Mouse (Mus musculus): ENCODE measurements around the gene Sema4d. TPM values are rescaled to one million over a fixed set of nuclear protein-coding genes. Genes with fewer than 3 reads are reported as not detected.

Gene Sema4d
- polyA plus RNA-seq, 1 experiment from 2014 or later: 6.7 TPM

DNA sequence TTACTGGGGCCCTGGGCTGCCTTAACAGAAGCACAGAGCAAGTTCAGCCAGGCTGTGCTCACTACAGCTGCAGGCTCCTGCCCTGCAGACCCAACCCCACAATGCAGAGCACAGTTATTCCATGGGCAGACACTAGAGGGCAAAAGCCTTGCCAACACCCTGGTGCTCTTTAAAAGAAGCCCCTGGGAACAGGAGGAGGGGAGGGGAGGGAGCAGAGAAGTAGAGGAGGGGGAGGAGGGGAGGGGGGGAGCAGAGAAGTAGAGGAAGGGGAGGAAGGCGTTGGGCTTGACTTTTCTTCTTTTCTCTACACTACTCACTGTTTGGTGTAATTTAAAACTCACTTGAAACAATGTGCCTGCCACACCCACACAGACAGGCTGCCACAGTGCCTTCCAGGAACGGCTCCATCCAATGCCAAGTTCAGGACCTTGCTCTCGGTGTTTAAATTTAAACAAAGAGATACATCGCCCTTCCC is 63.6 kb downstream of the Sema4d start:
- Histone ChIP-seq H3K27ac (replicated peaks) (0 out of 2 replicates have a peak overlapping the region, but pooled peaks have one; percentile 2), H3K9me3 (ENCODE audit: control insufficient read depth, low read length) (no peaks in the 10 kb centered on the region), H3K4me2 (replicated peaks; ENCODE audit: low read depth) (no peak overlapping the region), H3K27me3 (ENCODE audit: control insufficient read depth, insufficient read depth, low read length) (no peaks in the 10 kb centered on the region), H3K36me3 (ENCODE audit: control insufficient read depth, insufficient read depth, low read length) (no peaks in the 10 kb centered on the region), H3K4me1 (replicated peaks; ENCODE audit: control insufficient read depth, insufficient read depth) (peaks cover 3% of the 10 kb centered on the region; the same call in 1 of the 2 replicates), H3K9ac (ENCODE audit: low read length) (no peak overlapping the region), H3K4me3 (ENCODE audit: low read depth, low read length) (no peak overlapping the region)
- peak; percentile 56 for TF ChIP-seq CTCF (IDR thresholded peaks at IDR 0.05; ENCODE audit: low read depth)
- no peak for TF ChIP-seq EP300 (optimal IDR thresholded peaks at IDR 0.05)
- WGBS: 3% methylated on average over 4 of the region's 4 CpGs
- peak; percentile 25 for DNase-seq (ENCODE audit: low spot score)
- no peak for ATAC-seq (ENCODE audit: low FRiP score, low TSS enrichment)

DNA sequence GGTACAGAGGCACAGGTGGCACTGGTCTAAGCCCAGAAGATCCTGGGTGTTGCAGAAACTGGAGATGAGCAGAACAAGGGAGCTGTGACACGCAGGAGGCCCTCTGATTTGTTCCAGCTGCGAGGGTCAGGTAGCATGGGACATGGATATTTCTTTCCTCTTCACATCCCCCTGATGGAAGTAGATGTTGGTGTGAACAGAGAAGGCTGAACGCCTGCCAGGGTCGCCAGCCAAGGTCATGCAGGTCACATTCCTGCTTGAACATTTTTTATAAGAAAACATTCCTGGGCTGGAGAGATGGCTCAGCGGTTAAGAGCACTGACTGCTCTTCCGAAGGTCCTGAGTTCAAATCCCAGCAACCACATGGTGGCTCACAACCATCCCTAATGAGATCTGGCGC is 66.2 kb downstream of the Sema4d start:
- Histone ChIP-seq H3K27me3 (ENCODE audit: control insufficient read depth, insufficient read depth, low read length) (no peaks in the 10 kb centered on the region), H3K27ac (replicated peaks) (no peak overlapping the region), H3K9me3 (ENCODE audit: control insufficient read depth, low read length) (no peaks in the 10 kb centered on the region), H3K4me2 (replicated peaks; ENCODE audit: low read depth) (no peak overlapping the region), H3K4me1 (replicated peaks; ENCODE audit: control insufficient read depth, insufficient read depth) (peaks cover 3% of the 10 kb centered on the region; the same call in 1 of the 2 replicates), H3K9ac (ENCODE audit: low read length) (no peak overlapping the region), H3K4me3 (ENCODE audit: low read depth, low read length) (no peak overlapping the region), H3K36me3 (ENCODE audit: control insufficient read depth, insufficient read depth, low read length) (no peaks in the 10 kb centered on the region)
- WGBS: 63% methylated on average over 6 of the region's 7 CpGs
- ATAC-seq (ENCODE audit: low FRiP score, low TSS enrichment) (no peak), DNase-seq (ENCODE audit: low spot score) (no peak)
- TF ChIP-seq EP300 (optimal IDR thresholded peaks at IDR 0.05) (no peak), CTCF (IDR thresholded peaks at IDR 0.05; ENCODE audit: low read depth) (no peak)

DNA sequence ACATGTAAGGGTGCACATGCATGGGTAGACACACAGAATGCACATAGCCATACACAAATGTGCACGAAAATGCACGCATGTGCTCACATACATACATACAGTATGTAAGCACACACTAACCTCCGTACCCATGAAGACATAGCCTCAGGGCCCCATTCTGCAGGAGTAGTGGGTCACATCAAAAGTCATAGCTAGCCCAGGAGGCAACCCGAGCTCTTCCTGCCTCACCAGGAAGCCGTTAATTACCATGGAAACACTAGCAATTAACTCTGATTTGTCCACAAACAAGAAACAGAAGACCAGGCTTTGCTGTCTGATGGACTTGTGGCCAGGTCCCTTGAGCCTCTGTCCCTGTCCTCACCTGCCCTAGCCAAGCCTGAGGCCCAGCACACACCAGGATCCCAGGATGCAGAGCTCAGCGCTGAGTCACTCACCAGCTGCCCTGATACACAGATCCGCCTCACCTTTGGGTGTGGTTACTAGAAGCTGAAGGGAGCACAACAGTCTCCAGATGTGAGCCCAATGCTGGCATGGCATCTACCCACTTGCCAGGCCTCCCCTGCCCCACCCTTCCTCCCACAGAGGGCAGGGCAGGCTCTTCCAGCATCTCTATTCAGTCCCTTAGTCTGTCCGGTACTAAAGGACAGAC is 67.5 kb downstream of the Sema4d start:
- Histone ChIP-seq H3K9ac (ENCODE audit: low read length) (no peak overlapping the region), H3K27me3 (ENCODE audit: control insufficient read depth, insufficient read depth, low read length) (no peaks in the 10 kb centered on the region), H3K4me3 (ENCODE audit: low read depth, low read length) (no peak overlapping the region), H3K36me3 (ENCODE audit: control insufficient read depth, insufficient read depth, low read length) (no peaks in the 10 kb centered on the region), H3K4me2 (replicated peaks; ENCODE audit: low read depth) (no peak overlapping the region), H3K27ac (replicated peaks) (no peak overlapping the region), H3K4me1 (replicated peaks; ENCODE audit: control insufficient read depth, insufficient read depth) (peaks cover 3% of the 10 kb centered on the region; the same call in 1 of the 2 replicates), H3K9me3 (ENCODE audit: control insufficient read depth, low read length) (no peaks in the 10 kb centered on the region)
- DNase-seq (ENCODE audit: low spot score) (peak; percentile 63), ATAC-seq (ENCODE audit: low FRiP score, low TSS enrichment) (peak; percentile 88)
- no peak for TF ChIP-seq CTCF (IDR thresholded peaks at IDR 0.05; ENCODE audit: low read depth)
- no peak for TF ChIP-seq EP300 (optimal IDR thresholded peaks at IDR 0.05)
- 54% methylated on average over 8 of the region's 8 CpGs for WGBS

DNA sequence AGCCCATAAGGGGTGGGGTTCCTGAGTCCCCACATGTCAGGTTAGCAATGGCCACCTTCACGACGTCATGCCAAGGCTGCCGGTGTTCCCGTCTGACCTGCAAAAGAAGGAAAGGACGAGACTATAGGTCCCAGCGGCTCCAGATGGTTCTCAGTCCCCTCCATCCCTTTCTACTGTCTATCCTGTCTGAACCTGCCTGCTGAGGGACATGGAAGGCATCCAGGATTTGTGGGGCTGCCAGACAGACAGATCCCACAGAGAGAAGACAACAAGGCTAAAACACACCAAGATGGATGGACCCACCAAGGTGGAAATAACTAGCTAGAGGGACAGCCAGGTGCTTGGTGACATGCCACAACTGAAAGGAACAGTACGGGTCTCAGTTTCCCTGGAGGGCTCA is 68.1 kb downstream of the Sema4d start:
- 67% methylated on average over 7 of the region's 7 CpGs for WGBS
- peaks cover 3% of the 10 kb centered on the region; the same call in 1 of the 2 replicates for H3K4me1 ChIP-seq (replicated peaks; ENCODE audit: control insufficient read depth, insufficient read depth)
- H3K27ac ChIP-seq (replicated peaks): no peak overlapping the region
- H3K9me3 ChIP-seq (ENCODE audit: control insufficient read depth, low read length): no peaks in the 10 kb centered on the region
- H3K9ac ChIP-seq (ENCODE audit: low read length): no peak overlapping the region
- H3K4me3 ChIP-seq (ENCODE audit: low read depth, low read length): no peak overlapping the region
- TF ChIP-seq CTCF (IDR thresholded peaks at IDR 0.05; ENCODE audit: low read depth) (no peak), EP300 (optimal IDR thresholded peaks at IDR 0.05) (no peak)
- no peaks in the 10 kb centered on the region for H3K27me3 ChIP-seq (ENCODE audit: control insufficient read depth, insufficient read depth, low read length)
- no peak overlapping the region for H3K4me2 ChIP-seq (replicated peaks; ENCODE audit: low read depth)
- H3K36me3 ChIP-seq (ENCODE audit: control insufficient read depth, insufficient read depth, low read length): no peaks in the 10 kb centered on the region
- ATAC-seq (ENCODE audit: low FRiP score, low TSS enrichment) (no peak), DNase-seq (ENCODE audit: low spot score) (no peak)

DNA sequence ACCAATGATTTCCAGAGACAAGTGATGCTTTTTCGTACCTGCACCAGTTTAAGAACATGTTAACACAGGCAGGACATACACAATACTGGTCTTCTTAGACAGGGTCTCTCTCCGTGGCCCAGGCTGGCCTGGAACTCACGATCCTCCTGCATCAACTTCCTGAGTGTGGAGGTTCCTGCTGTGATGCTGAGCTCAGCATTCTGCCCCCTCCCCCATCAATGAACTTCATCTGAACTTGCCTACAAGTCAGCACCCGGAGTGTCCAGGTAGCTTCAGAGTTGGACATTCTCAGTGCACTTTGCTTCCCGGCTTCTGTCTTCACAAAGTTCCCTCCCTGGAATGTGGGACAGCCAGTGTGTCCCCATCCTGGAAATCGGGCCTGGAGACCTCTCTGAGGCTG is 69.0 kb downstream of the Sema4d start:
- DNase-seq (ENCODE audit: low spot score): no peak
- no peak overlapping the region for H3K9ac ChIP-seq (ENCODE audit: low read length)
- TF ChIP-seq CTCF (IDR thresholded peaks at IDR 0.05; ENCODE audit: low read depth) (no peak), EP300 (optimal IDR thresholded peaks at IDR 0.05) (no peak)
- WGBS: 77% methylated on average over 6 of the region's 6 CpGs
- no peak for ATAC-seq (ENCODE audit: low FRiP score, low TSS enrichment)
- no peaks in the 10 kb centered on the region for H3K9me3 ChIP-seq (ENCODE audit: control insufficient read depth, low read length)
- no peak overlapping the region for H3K27ac ChIP-seq (replicated peaks)
- H3K27me3 ChIP-seq (ENCODE audit: control insufficient read depth, insufficient read depth, low read length): no peaks in the 10 kb centered on the region
- no peak overlapping the region for H3K4me2 ChIP-seq (replicated peaks; ENCODE audit: low read depth)
- H3K36me3 ChIP-seq (ENCODE audit: control insufficient read depth, insufficient read depth, low read length): no peaks in the 10 kb centered on the region
- H3K4me1 ChIP-seq (replicated peaks; ENCODE audit: control insufficient read depth, insufficient read depth): no peaks in the 10 kb centered on the region
- no peak overlapping the region for H3K4me3 ChIP-seq (ENCODE audit: low read depth, low read length)

DNA sequence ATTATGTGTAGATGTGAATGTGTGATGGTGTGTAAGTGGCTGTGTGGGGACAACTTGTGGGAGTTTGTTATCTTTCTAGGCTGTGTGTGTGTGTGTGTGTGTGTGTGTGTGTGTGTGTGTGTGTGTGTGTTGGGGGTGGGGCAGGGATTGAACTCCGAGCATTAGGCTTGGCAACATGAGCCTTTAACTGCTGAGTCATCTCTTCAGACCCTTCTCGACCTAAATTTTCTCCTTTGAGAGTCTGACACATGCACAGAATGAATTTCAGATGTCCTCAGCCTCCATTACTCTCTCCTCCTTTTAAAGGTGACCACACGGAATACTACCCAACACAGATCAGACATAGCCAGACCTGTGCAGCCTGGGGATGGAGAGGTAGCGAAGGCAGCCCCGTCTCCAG is 70.4 kb downstream of the Sema4d start:
- no peak for DNase-seq (ENCODE audit: low spot score)
- 69% methylated on average over 5 of the region's 5 CpGs for WGBS
- H3K36me3 ChIP-seq (ENCODE audit: control insufficient read depth, insufficient read depth, low read length): no peaks in the 10 kb centered on the region

More for the DNA sequence above, 70.4 kb downstream of the Sema4d start:
- no peak overlapping the region for H3K4me2 ChIP-seq (replicated peaks; ENCODE audit: low read depth)
- H3K27ac ChIP-seq (replicated peaks): no peak overlapping the region
- no peak for ATAC-seq (ENCODE audit: low FRiP score, low TSS enrichment)
- H3K4me1 ChIP-seq (replicated peaks; ENCODE audit: control insufficient read depth, insufficient read depth): no peaks in the 10 kb centered on the region
- no peaks in the 10 kb centered on the region for H3K27me3 ChIP-seq (ENCODE audit: control insufficient read depth, insufficient read depth, low read length)
- TF ChIP-seq CTCF (IDR thresholded peaks at IDR 0.05; ENCODE audit: low read depth): no peak
- no peak for TF ChIP-seq EP300 (optimal IDR thresholded peaks at IDR 0.05)
- no peak overlapping the region for H3K9ac ChIP-seq (ENCODE audit: low read length)
- H3K9me3 ChIP-seq (ENCODE audit: control insufficient read depth, low read length): no peaks in the 10 kb centered on the region
- H3K4me3 ChIP-seq (ENCODE audit: low read depth, low read length): no peak overlapping the region
